Mouse (Mus musculus) lung, embryonic 15.5 days (tissue): ENCODE data around the gene 2700097O09Rik. TPM values are rescaled to one million over a fixed set of nuclear protein-coding genes. Genes with fewer than 3 reads are reported as not detected.
"Not testable (repeated sequence)": the region's sequence is repeated elsewhere in the genome, so short reads cannot be mapped to it uniquely, and the experiment has no call there.

Source experiments
- ATAC-seq: fragments of 200-750 bp; cut with Nextera tagmentation; 2 replicates; pipeline ENCODE4 v1.8.0; 2017; ENCODE audit warnings: moderate number of reproducible peaks, borderline replicate concordance; ENCODE audit not compliant: low FRiP score, low TSS enrichment; ENCODE audit errors: extremely low read depth
- H3K27ac ChIP-seq: fragments of 300-500 bp; sonication (generic); 2 replicates; pipeline ENCODE4 v1.5.1; 2015; ENCODE audit warnings: moderate library complexity, mild to moderate bottlenecking, inconsistent platforms
- H3K27me3 ChIP-seq: fragments of 300-500 bp; sonication (generic); 2 replicates; pipeline ENCODE4 v1.6.1; 2015; ENCODE audit warnings: inconsistent platforms
- H3K36me3 ChIP-seq: fragments of 300-500 bp; sonication (generic); 2 replicates; pipeline ENCODE4 v1.6.1; 2015; ENCODE audit warnings: inconsistent platforms
- H3K4me1 ChIP-seq: fragments of 300-500 bp; sonication (generic); 2 replicates; pipeline ENCODE4 v1.6.1; 2015; ENCODE audit warnings: inconsistent platforms
- H3K4me2 ChIP-seq: fragments of 300-500 bp; sonication (generic); 2 replicates; pipeline ENCODE4 v1.6.1; 2015; ENCODE audit warnings: inconsistent platforms, mild to moderate bottlenecking, moderate library complexity
- H3K4me3 ChIP-seq: fragments of 300-500 bp; sonication (generic); 2 replicates; pipeline ENCODE4 v1.5.1; 2015; ENCODE audit warnings: mild to moderate bottlenecking, inconsistent platforms
- H3K9ac ChIP-seq: fragments of 300-500 bp; sonication (generic); 2 replicates; pipeline ENCODE4 v1.6.1; 2015; ENCODE audit warnings: inconsistent platforms
- H3K9me3 ChIP-seq: fragments of 300-500 bp; sonication (generic); 2 replicates; pipeline ENCODE4 v1.6.1; 2016; ENCODE audit warnings: inconsistent platforms
- WGBS: fragments of 180-500 bp; shearing (Covaris S2); methylation state at CpG from one replicate; pipeline ENCODE4 v1.1.7; 2015; 5-methylcytosine and 5-hydroxymethylcytosine counted together
- polyA plus RNA-seq: library from polyadenylated mRNA; unstranded; fragments of >200 nt; fragmentation: Nextera tagmentation; extraction: Ambion mirVana; gene quantifications from 2 replicates; pipeline ENCODE4 v1.2.1, GENCODE M21; 2015

Gene 2700097O09Rik
- polyA plus RNA-seq: 37.7 and 39.5 TPM in 2 replicates

GRCm38 (mm10) chr12:55079726-55080600 lies at the start of gene 2700097O09Rik, which contains the start of gene Srp54a:
TSS of gene 2700097O09Rik (minus strand) at chr12:55080110.
TSS of gene Srp54a (plus strand) at chr12:55080262.
- H3K27me3 ChIP-seq, H3K36me3 ChIP-seq, H3K4me1 ChIP-seq, H3K9me3 ChIP-seq: not testable (repeated sequence)
- ATAC-seq: peak; percentile 98
- H3K27ac ChIP-seq: peak within 1 kb of the TSS; percentile 93
- H3K9ac ChIP-seq: peak within 1 kb of the TSS; percentile 83
- peak within 1 kb of the TSS; percentile 61 for H3K4me2 ChIP-seq
- WGBS: under 1% methylated on average over 60 of the region's 60 CpGs
- peak within 1 kb of the TSS; percentile 82 for H3K4me3 ChIP-seq

- not testable (repeated sequence) for H3K4me1 ChIP-seq, H3K4me3 ChIP-seq, H3K9ac ChIP-seq, H3K9me3 ChIP-seq, H3K27ac ChIP-seq, H3K36me3 ChIP-seq, H3K4me2 ChIP-seq, H3K27me3 ChIP-seq
- no CpG with 5 or more reads among the region's 18 CpGs for WGBS
- ATAC-seq: peak; percentile 60
Measured at GRCm38 (mm10) chr12:55124731-55125130, 44.8 kb upstream of the 2700097O09Rik start.

GRCm38 (mm10) chr12:55124242-55124641 lies 44.3 kb upstream of the 2700097O09Rik start, which contains the start of gene Fam177a:
TSS of gene Fam177a (plus strand) at chr12:55124469.
- H3K9me3 ChIP-seq, H3K27me3 ChIP-seq, H3K4me2 ChIP-seq, H3K4me1 ChIP-seq, H3K27ac ChIP-seq, H3K36me3 ChIP-seq, H3K9ac ChIP-seq, H3K4me3 ChIP-seq: not testable (repeated sequence)
- no CpG with 5 or more reads among the region's 40 CpGs for WGBS
- peak; percentile 99 for ATAC-seq

- not testable (repeated sequence) for ATAC-seq, H3K27me3 ChIP-seq
Measured at GRCm38 (mm10) chr12:55112616-55113015, 32.7 kb upstream of the 2700097O09Rik start.

GRCm38 (mm10) chr12:55092127-55092526 lies 12.2 kb upstream of the 2700097O09Rik start:
- not testable (repeated sequence) for H3K4me3 ChIP-seq, ATAC-seq, H3K4me2 ChIP-seq, H3K9ac ChIP-seq, H3K36me3 ChIP-seq, H3K9me3 ChIP-seq, H3K27ac ChIP-seq, H3K4me1 ChIP-seq, H3K27me3 ChIP-seq
- WGBS: 95% methylated on average over 1 of the region's 7 CpGs

More at GRCm38 (mm10) chr12:55112616-55113015, 32.7 kb upstream of the 2700097O09Rik start:
- WGBS: no CpG with 5 or more reads among the region's 7 CpGs
- H3K4me3 ChIP-seq, H3K9ac ChIP-seq, H3K9me3 ChIP-seq, H3K4me1 ChIP-seq, H3K36me3 ChIP-seq, H3K4me2 ChIP-seq, H3K27ac ChIP-seq: not testable (repeated sequence)

- H3K9ac ChIP-seq: peak overlapping the region; percentile 83
- not testable (repeated sequence) for H3K4me1 ChIP-seq, H3K9me3 ChIP-seq, H3K27me3 ChIP-seq, H3K36me3 ChIP-seq
- peak overlapping the region; percentile 47 for H3K4me2 ChIP-seq
- peak overlapping the region; percentile 82 for H3K4me3 ChIP-seq
- ATAC-seq: peak; percentile 60
- WGBS: 1% methylated on average over 25 of the region's 25 CpGs
- peak overlapping the region; percentile 93 for H3K27ac ChIP-seq
Measured at GRCm38 (mm10) chr12:55080601-55080942, 662 bp upstream of the 2700097O09Rik start.

- WGBS: 31% methylated on average over 2 of the region's 2 CpGs
- not testable (repeated sequence) for ATAC-seq, H3K27ac ChIP-seq, H3K9ac ChIP-seq, H3K9me3 ChIP-seq, H3K27me3 ChIP-seq, H3K36me3 ChIP-seq, H3K4me3 ChIP-seq, H3K4me1 ChIP-seq
- peak overlapping the region; percentile 13; the same call in 1 of the 2 replicates for H3K4me2 ChIP-seq
Measured at GRCm38 (mm10) chr12:55078706-55079105, 1.2 kb downstream of the 2700097O09Rik start.

GRCm38 (mm10) chr12:55075296-55075695 lies 4.6 kb downstream of the 2700097O09Rik start:
- no peak overlapping the region for H3K4me3 ChIP-seq
- H3K9ac ChIP-seq: no peak overlapping the region
- no peaks in the 10 kb centered on the region for H3K27me3 ChIP-seq
- ATAC-seq: no peak
- 96% methylated on average over 2 of the region's 2 CpGs for WGBS
- H3K36me3 ChIP-seq: no peaks in the 10 kb centered on the region
- H3K4me1 ChIP-seq: peaks cover 5% of the 10 kb centered on the region; the same call in 1 of the 2 replicates
- H3K4me2 ChIP-seq: no peak overlapping the region
- no peak overlapping the region for H3K27ac ChIP-seq
- H3K9me3 ChIP-seq: no peaks in the 10 kb centered on the region

GRCm38 (mm10) chr12:55073686-55074085 lies 6.2 kb downstream of the 2700097O09Rik start:
- H3K4me3 ChIP-seq: no peak overlapping the region
- no peak overlapping the region for H3K9ac ChIP-seq
- H3K36me3 ChIP-seq: no peaks in the 10 kb centered on the region
- no peaks in the 10 kb centered on the region for H3K4me1 ChIP-seq
- no peaks in the 10 kb centered on the region for H3K9me3 ChIP-seq
- 84% methylated on average over 7 of the region's 7 CpGs for whole genome bisulfite sequencing
- no peak for ATAC-seq
- H3K4me2 ChIP-seq: no peak overlapping the region
- no peak overlapping the region for H3K27ac ChIP-seq
- no peaks in the 10 kb centered on the region for H3K27me3 ChIP-seq

- Histone ChIP-seq H3K4me3 (no peak overlapping the region), H3K4me1 (no peaks in the 10 kb centered on the region), H3K9ac (no peak overlapping the region), H3K27me3 (no peaks in the 10 kb centered on the region), H3K9me3 (no peaks in the 10 kb centered on the region), H3K4me2 (no peak overlapping the region), H3K27ac (no peak overlapping the region), H3K36me3 (no peaks in the 10 kb centered on the region)
- no peak for ATAC-seq
- WGBS: 44% methylated on average over 4 of the region's 4 CpGs
Measured at GRCm38 (mm10) chr12:55072495-55072894, 7.4 kb downstream of the 2700097O09Rik start.

GRCm38 (mm10) chr12:55062141-55062540 lies 17.8 kb downstream of the 2700097O09Rik start:
- no peaks in the 10 kb centered on the region for H3K9me3 ChIP-seq
- no peaks in the 10 kb centered on the region for H3K27me3 ChIP-seq
- peaks cover 31% of the 10 kb centered on the region for H3K4me1 ChIP-seq
- H3K4me2 ChIP-seq: no peak overlapping the region
- no peak overlapping the region for H3K4me3 ChIP-seq
- H3K36me3 ChIP-seq: 0 out of 2 replicates have a peak, but pooled peaks cover 3% of the 10 kb centered on the region
- ATAC-seq: no peak
- WGBS: 96% methylated on average over 1 of the region's 1 CpGs
- H3K9ac ChIP-seq: no peak overlapping the region
- no peak overlapping the region for H3K27ac ChIP-seq

GRCm38 (mm10) chr12:55061006-55061405 lies 18.9 kb downstream of the 2700097O09Rik start:
- Histone ChIP-seq H3K4me3 (no peak overlapping the region), H3K27ac (peak overlapping the region; percentile 64), H3K9ac (no peak overlapping the region), H3K27me3 (no peaks in the 10 kb centered on the region), H3K4me1 (peaks cover 31% of the 10 kb centered on the region), H3K4me2 (no peak overlapping the region), H3K9me3 (no peaks in the 10 kb centered on the region), H3K36me3 (0 out of 2 replicates have a peak, but pooled peaks cover 3% of the 10 kb centered on the region)
- ATAC-seq: peak; percentile 84
- WGBS: 47% methylated on average over 10 of the region's 10 CpGs
